Mouse (Mus musculus) intestine, postnatal 0 days (tissue): Measurements from ENCODE around the gene Best3. TPM values are rescaled to one million over a fixed set of nuclear protein-coding genes. Genes with fewer than 3 reads are reported as not detected.

Source experiments
- ATAC-seq: fragments of 200-750 bp; cut with Nextera tagmentation; 2 replicates; pipeline ENCODE4 v1.8.0; 2017; ENCODE audit warnings: mild to moderate bottlenecking, moderate TSS enrichment, moderate library complexity
- H3K27ac ChIP-seq: fragments of 300-500 bp; sonication (generic); 2 replicates; pipeline ENCODE4 v1.5.1; 2014; ENCODE audit warnings: mild to moderate bottlenecking, low read depth, low read length, moderate library complexity
- H3K27me3 ChIP-seq: fragments of 300-500 bp; sonication (generic); replicated peaks from 2 replicates; pipeline ENCODE4 v1.6.1; 2014; ENCODE audit warnings: low read length, mixed read lengths; ENCODE audit not compliant: control insufficient read depth, insufficient read depth
- H3K36me3 ChIP-seq: fragments of 300-500 bp; sonication (generic); 2 replicates; pipeline ENCODE4 v1.6.1; 2014; ENCODE audit warnings: mild to moderate bottlenecking, moderate library complexity; ENCODE audit not compliant: control insufficient read depth, insufficient read depth
- H3K4me1 ChIP-seq: fragments of 300-500 bp; sonication (generic); replicated peaks from 2 replicates; pipeline ENCODE4 v1.6.1; 2014; ENCODE audit warnings: antibody characterized with exemption, low read length, mixed read lengths; ENCODE audit not compliant: control insufficient read depth, insufficient read depth
- H3K4me2 ChIP-seq: fragments of 300-500 bp; sonication (generic); replicated peaks from 2 replicates; pipeline ENCODE4 v1.6.1; 2014; ENCODE audit warnings: low read depth, mild to moderate bottlenecking, moderate library complexity
- H3K4me3 ChIP-seq: fragments of 300-500 bp; sonication (generic); 2 replicates; pipeline ENCODE4 v1.5.1; 2014; ENCODE audit warnings: low read depth, low read length
- H3K9ac ChIP-seq: fragments of 300-500 bp; sonication (generic); 2 replicates; pipeline ENCODE4 v1.6.1; 2014; ENCODE audit warnings: mild to moderate bottlenecking, low read depth, low read length
- H3K9me3 ChIP-seq: fragments of 300-500 bp; sonication (generic); 2 replicates; pipeline ENCODE4 v1.6.1; 2016; ENCODE audit warnings: mixed run types; ENCODE audit not compliant: control insufficient read depth
- CTCF ChIP-seq: sonication (generic); IDR thresholded peaks from 2 replicates; pipeline ENCODE4 v1.5.1; 2016; ENCODE audit warnings: low read depth, mild to moderate bottlenecking, control low read depth, antibody characterized with exemption, moderate library complexity
- WGBS: fragments of 180-500 bp; shearing (Covaris S2); extraction: QIAGEN DNeasy Blood & Tissue Kit; methylation state at CpG from one replicate; pipeline ENCODE4 v1.1.7; 2014; 5-methylcytosine and 5-hydroxymethylcytosine counted together
- polyA plus RNA-seq: library from polyadenylated mRNA; unstranded; fragments of >200 nt; fragmentation: Nextera tagmentation; extraction: Ambion mirVana; gene quantifications from 2 replicates; pipeline ENCODE4 v1.2.1, GENCODE M21; 2015

Gene Best3
- polyA plus RNA-seq, 1 experiment from 2014 or later = not detected

DNA sequence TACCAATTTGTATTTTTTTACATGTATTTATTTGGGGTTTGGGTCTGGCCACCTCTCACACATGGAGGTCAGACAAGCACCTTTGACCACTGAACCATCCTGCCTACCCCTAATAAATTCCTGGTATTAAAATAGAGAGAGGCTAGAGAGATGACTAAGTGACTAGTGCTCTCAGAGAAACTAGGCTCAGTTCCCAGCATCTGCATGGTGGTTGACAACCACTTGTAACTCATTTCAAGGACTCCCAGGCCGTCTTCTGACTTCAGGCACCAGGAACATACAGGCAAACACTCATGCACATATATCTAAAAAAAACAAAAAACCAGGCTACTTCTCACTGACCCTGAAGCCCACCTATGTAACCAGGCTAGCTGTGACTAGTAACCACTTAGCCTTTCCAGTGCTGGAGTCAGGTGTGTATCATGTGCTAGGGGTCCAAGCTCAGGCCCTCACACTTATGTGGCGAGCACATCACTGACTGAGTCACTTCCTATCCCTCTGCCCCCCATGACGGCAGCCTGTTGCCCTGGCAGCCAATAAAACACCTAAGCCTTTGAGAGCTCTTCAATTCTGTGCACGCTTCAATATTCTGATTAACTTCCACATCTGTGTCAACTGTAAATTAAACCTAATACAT is 64.0 kb downstream of the Best3 start:
- WGBS = 76% methylated on average over 4 of the region's 4 CpGs
- Histone ChIP-seq H3K27ac (no peak overlapping the region), H3K9me3 (no peaks in the 10 kb centered on the region), H3K4me1 (no peaks in the 10 kb centered on the region), H3K9ac (no peak overlapping the region), H3K4me3 (no peak overlapping the region), H3K4me2 (no peak overlapping the region), H3K27me3 (no peaks in the 10 kb centered on the region), H3K36me3 (peaks cover 61% of the 10 kb centered on the region)
- no peak for ATAC-seq
- no peak for TF ChIP-seq CTCF

DNA sequence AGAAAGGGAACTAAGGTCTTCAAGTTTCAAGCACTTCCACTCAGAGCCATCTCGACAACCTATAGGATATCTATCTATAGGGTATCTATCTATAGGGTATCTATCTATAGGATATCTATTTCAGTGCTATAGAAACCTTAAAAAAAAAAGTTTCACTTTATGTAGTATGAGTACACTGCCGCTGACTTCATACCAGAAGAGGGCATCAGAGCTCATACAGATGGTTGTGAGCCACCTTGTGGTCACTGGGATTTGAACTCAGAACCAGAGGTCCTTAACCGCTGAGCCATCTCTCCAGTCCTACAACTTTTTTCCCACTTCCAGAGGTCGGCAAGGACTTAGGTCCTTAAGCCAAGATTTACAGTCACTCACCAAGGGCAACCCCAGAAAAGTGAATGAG is 69.6 kb downstream of the Best3 start:
- no peaks in the 10 kb centered on the region for H3K4me1 ChIP-seq
- 90% methylated on average over 4 of the region's 4 CpGs for WGBS
- peaks cover 97% of the 10 kb centered on the region for H3K36me3 ChIP-seq
- H3K4me2 ChIP-seq = no peak overlapping the region
- H3K27ac ChIP-seq = no peak overlapping the region
- ATAC-seq = no peak
- H3K27me3 ChIP-seq = no peaks in the 10 kb centered on the region
- peak; percentile 55 for TF ChIP-seq CTCF
- H3K4me3 ChIP-seq = no peak overlapping the region
- H3K9ac ChIP-seq = no peak overlapping the region
- no peaks in the 10 kb centered on the region for H3K9me3 ChIP-seq

DNA sequence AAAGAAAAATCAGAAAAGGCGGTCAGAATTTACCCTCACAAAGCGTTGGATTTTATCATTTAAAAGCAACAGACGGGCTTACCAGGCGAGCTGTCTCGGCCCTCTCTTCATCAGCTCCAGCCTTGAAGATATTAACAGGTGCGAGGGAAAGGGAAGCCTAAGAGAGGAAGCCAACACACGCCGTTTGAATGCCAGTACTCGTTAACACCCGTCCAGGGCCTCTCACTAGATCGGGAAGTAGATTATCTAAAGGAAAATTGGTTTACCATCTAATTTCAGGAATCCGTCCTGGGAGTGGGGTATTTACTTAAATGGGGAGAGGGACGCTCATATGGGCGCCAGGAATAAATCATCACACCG is 76.8 kb downstream of the Best3 start:
- Histone ChIP-seq H3K27ac (no peak overlapping the region), H3K9ac (peak overlapping the region; percentile 80), H3K36me3 (peaks cover 39% of the 10 kb centered on the region), H3K4me3 (peak overlapping the region; percentile 99), H3K4me1 (no peaks in the 10 kb centered on the region), H3K9me3 (no peaks in the 10 kb centered on the region), H3K27me3 (no peaks in the 10 kb centered on the region), H3K4me2 (peak overlapping the region; percentile 84)
- ATAC-seq = no peak
- WGBS = 1% methylated on average over 15 of the region's 15 CpGs
- TF ChIP-seq CTCF = no peak

- ATAC-seq = peak; percentile 94
- peak within 1 kb of the TSS; percentile 87 for H3K27ac ChIP-seq
- peak within 1 kb of the TSS; percentile 84 for H3K4me2 ChIP-seq
- H3K36me3 ChIP-seq = peaks cover 34% of the 10 kb centered on the region
- TF ChIP-seq CTCF = peak; percentile 30; the same call in 1 of the 2 replicates
- peak within 1 kb of the TSS; percentile 99 for H3K4me3 ChIP-seq
- peak within 1 kb of the TSS; percentile 80 for H3K9ac ChIP-seq
- WGBS = under 1% methylated on average over 68 of the region's 68 CpGs
- no peaks in the 10 kb centered on the region for H3K4me1 ChIP-seq
- H3K9me3 ChIP-seq = no peaks in the 10 kb centered on the region
- H3K27me3 ChIP-seq = no peaks in the 10 kb centered on the region
Measured at GRCm38 (mm10) chr10:117063254-117064021, 77.3 kb downstream of the Best3 start, which contains the start of gene Cct2. TSS of gene Cct2 (minus strand) at chr10:117063814.

DNA sequence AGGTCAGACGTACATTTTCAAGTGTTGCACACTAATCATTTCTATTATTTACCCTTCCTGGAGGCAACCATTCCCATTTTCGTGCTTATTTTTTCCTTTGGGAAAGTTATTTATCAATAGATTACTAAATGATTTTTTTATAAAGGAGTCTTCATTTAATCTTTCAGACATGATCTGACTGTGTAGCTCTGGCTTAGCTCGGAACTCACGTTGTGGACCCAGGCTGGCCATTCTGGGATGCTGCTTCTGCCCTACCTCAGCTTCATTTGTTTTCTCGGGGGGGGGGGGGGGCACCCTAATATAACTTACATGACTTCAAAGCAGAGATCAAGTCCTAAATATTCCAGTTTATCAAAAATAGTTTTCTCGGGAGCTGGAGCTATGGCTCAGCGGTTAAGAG is 78.0 kb downstream of the Best3 start:
- 5% methylated on average over 7 of the region's 7 CpGs for WGBS
- 0 out of 2 replicates have a peak overlapping the region, but pooled peaks have one; percentile 31 for H3K9ac ChIP-seq

GRCm38 (mm10) chr10:117069109-117069508 is 83.0 kb downstream of the Best3 start:
- ATAC-seq = no peak
- no peaks in the 10 kb centered on the region for H3K4me1 ChIP-seq
- H3K4me2 ChIP-seq = no peak overlapping the region
- no peak overlapping the region for H3K4me3 ChIP-seq
- no peaks in the 10 kb centered on the region for H3K9me3 ChIP-seq
- WGBS = 92% methylated on average over 3 of the region's 3 CpGs
- no peak overlapping the region for H3K9ac ChIP-seq
- no peaks in the 10 kb centered on the region for H3K27me3 ChIP-seq
- no peak overlapping the region for H3K27ac ChIP-seq
- H3K36me3 ChIP-seq = peaks cover 25% of the 10 kb centered on the region
- peak; percentile 41 for TF ChIP-seq CTCF

More for the DNA sequence above, 78.0 kb downstream of the Best3 start:
- no peak for ATAC-seq
- Histone ChIP-seq H3K4me3 (peak overlapping the region; percentile 99), H3K27me3 (no peaks in the 10 kb centered on the region), H3K27ac (no peak overlapping the region), H3K9me3 (no peaks in the 10 kb centered on the region), H3K4me2 (peak overlapping the region; percentile 63), H3K36me3 (peaks cover 28% of the 10 kb centered on the region), H3K4me1 (no peaks in the 10 kb centered on the region)
- TF ChIP-seq CTCF = no peak
